Mouse (Mus musculus) CH12.LX (cell line): ENCODE data around the gene Depdc1b. TPM values are rescaled to one million over a fixed set of nuclear protein-coding genes. Genes with fewer than 3 reads are reported as not detected.

ENCODE experiments used
- DNase-seq: peaks from one replicate; pipeline ENCODE4 v3.0.0-alpha.2; 2013; ENCODE audit errors: extremely low read depth
- H3K27ac ChIP-seq: 2 replicates; pipeline ENCODE4 v1.5.1; 2012; ENCODE audit warnings: low read depth, mild to moderate bottlenecking, control low read depth, moderate library complexity; ENCODE audit not compliant: insufficient read depth
- H3K27me3 ChIP-seq: replicated peaks from 2 replicates; pipeline ENCODE3; 2012; ENCODE audit warnings: inconsistent platforms
- H3K36me3 ChIP-seq, 2 experiments: replicated peaks in 1 of 2; 2 replicates each; pipeline versions ENCODE3 to v1.6.1; 2012; ENCODE audit warnings: inconsistent platforms in 1 of 2, low read length in 1 of 2, mild to moderate bottlenecking in 1 of 2, mixed read lengths in 1 of 2, moderate library complexity in 1 of 2; ENCODE audit not compliant: control insufficient read depth in 1 of 2, insufficient read depth in 1 of 2
- H3K4me1 ChIP-seq, 2 experiments: 2 replicates each; pipeline ENCODE4 v1.6.1; 2012; ENCODE audit warnings: inconsistent platforms in 1 of 2, moderate library complexity in 1 of 2; ENCODE audit not compliant: insufficient read depth in 2 of 2, control insufficient read depth in 1 of 2
- H3K4me2 ChIP-seq: 2 replicates; pipeline ENCODE4 v1.6.1; 2012; ENCODE audit warnings: low read depth, mild to moderate bottlenecking, control low read depth; ENCODE audit not compliant: poor library complexity, insufficient read depth, severe bottlenecking
- H3K4me3 ChIP-seq, 3 experiments: fragments of 150-350 bp in 1 of 3; sonication (generic) in 1 of 3; replicated peaks in 1 of 3; 2 replicates each; pipeline versions ENCODE3 to v1.5.1; 2011 to 2012; ENCODE audit warnings: low read depth in 2 of 3, low read length in 2 of 3, mild to moderate bottlenecking in 2 of 3, moderate library complexity in 2 of 3, control low read depth in 1 of 3, improper control_type of control experiment in 1 of 3, inconsistent platforms in 1 of 3, mixed read lengths in 1 of 3; ENCODE audit not compliant: poor library complexity in 1 of 3
- H3K79me2 ChIP-seq: replicated peaks from 2 replicates; pipeline ENCODE4 v1.6.1; 2012; ENCODE audit warnings: mild to moderate bottlenecking, moderate library complexity; ENCODE audit not compliant: control insufficient read depth, poor library complexity, insufficient read depth, severe bottlenecking; ENCODE audit errors: extremely low read depth
- H3K9ac ChIP-seq: 2 replicates; pipeline ENCODE4 v1.6.1; 2012; ENCODE audit warnings: low read depth, mild to moderate bottlenecking, control low read depth, moderate library complexity; ENCODE audit not compliant: insufficient read depth
- H3K9me3 ChIP-seq: replicated peaks from 2 replicates; pipeline ENCODE3; 2012; ENCODE audit warnings: low read length, inconsistent platforms, mixed read lengths
- BHLHE40 ChIP-seq: IDR thresholded peaks from 2 replicates; pipeline ENCODE4 v1.6.1; 2011; ENCODE audit warnings: mild to moderate bottlenecking, low read depth, low read length, improper control_type of control experiment
- ELF1 ChIP-seq: IDR thresholded peaks from 2 replicates; pipeline ENCODE4 v1.6.1; 2014; ENCODE audit warnings: low read depth, mild to moderate bottlenecking, inconsistent platforms, low read length, improper control_type of control experiment
- EP300 ChIP-seq: IDR thresholded peaks from 2 replicates; pipeline ENCODE4 v1.6.1; 2011; ENCODE audit warnings: low read length, improper control_type of control experiment
- HCFC1 ChIP-seq: IDR thresholded peaks from 2 replicates; pipeline ENCODE4 v1.6.1; 2012; ENCODE audit warnings: low read depth, mild to moderate bottlenecking, inconsistent platforms, low read length, improper control_type of control experiment
- IRF4 ChIP-seq: IDR thresholded peaks from 2 replicates; pipeline ENCODE4 v1.6.1; 2014; ENCODE audit warnings: low read depth, mild to moderate bottlenecking, inconsistent platforms, low read length, improper control_type of control experiment
- JUN ChIP-seq: IDR thresholded peaks from 2 replicates; pipeline ENCODE4 v1.6.1; 2011; ENCODE audit warnings: low read depth, mild to moderate bottlenecking, low read length, improper control_type of control experiment, moderate library complexity; ENCODE audit not compliant: insufficient read depth
- JUND ChIP-seq: conservative IDR thresholded peaks from 2 replicates; pipeline ENCODE4 v1.6.1; 2011; ENCODE audit warnings: low read depth, low read length, improper control_type of control experiment
- MAFK ChIP-seq: IDR thresholded peaks from 2 replicates; pipeline ENCODE4 v1.6.1; 2011; ENCODE audit warnings: low read length, improper control_type of control experiment; ENCODE audit not compliant: insufficient replicate concordance
- MAX ChIP-seq: IDR thresholded peaks from 2 replicates; pipeline ENCODE4 v1.6.1; 2011; ENCODE audit warnings: low read length, improper control_type of control experiment
- MAZ ChIP-seq: IDR thresholded peaks from 2 replicates; pipeline ENCODE4 v1.6.1; 2012; ENCODE audit warnings: low read depth, mild to moderate bottlenecking, inconsistent platforms, low read length, improper control_type of control experiment, moderate library complexity
- MEF2A ChIP-seq: IDR thresholded peaks from 2 replicates; pipeline ENCODE4 v1.6.1; 2014; ENCODE audit warnings: low read depth, mild to moderate bottlenecking, inconsistent platforms, low read length, improper control_type of control experiment, borderline replicate concordance
- MXI1 ChIP-seq: IDR thresholded peaks from 2 replicates; pipeline ENCODE4 v1.6.1; 2011; ENCODE audit warnings: mild to moderate bottlenecking, low read depth, low read length, improper control_type of control experiment
- NELFE ChIP-seq: IDR thresholded peaks from 2 replicates; pipeline ENCODE4 v1.6.1; 2011; ENCODE audit warnings: low read depth, low read length, improper control_type of control experiment
- PAX5 ChIP-seq: IDR thresholded peaks from 2 replicates; pipeline ENCODE4 v1.6.1; 2012; ENCODE audit warnings: low read length, inconsistent platforms, mixed read lengths
- POLR2A ChIP-seq: IDR thresholded peaks from 2 replicates; pipeline ENCODE4 v1.6.1; 2011; ENCODE audit warnings: low read depth, mild to moderate bottlenecking, improper control_type of control experiment, low read length
- RCOR1 ChIP-seq: conservative IDR thresholded peaks from 2 replicates; pipeline ENCODE4 v1.6.1; 2012; ENCODE audit warnings: low read depth, mild to moderate bottlenecking, inconsistent platforms, low read length, improper control_type of control experiment
- SIN3A ChIP-seq: IDR thresholded peaks from 2 replicates; pipeline ENCODE4 v1.6.1; 2012; ENCODE audit warnings: low read length, improper control_type of control experiment, inconsistent platforms
- TBP ChIP-seq: conservative IDR thresholded peaks from 2 replicates; pipeline ENCODE4 v1.6.1; 2011; ENCODE audit warnings: low read depth, low read length, improper control_type of control experiment
- TCF12 ChIP-seq: IDR thresholded peaks from 2 replicates; pipeline ENCODE4 v1.6.1; 2014; ENCODE audit warnings: low read depth, mild to moderate bottlenecking, inconsistent platforms, low read length, improper control_type of control experiment
- UBTF ChIP-seq: IDR thresholded peaks from 2 replicates; pipeline ENCODE4 v1.6.1; 2012; ENCODE audit warnings: low read depth, mild to moderate bottlenecking, inconsistent platforms, low read length, improper control_type of control experiment, moderate library complexity
- USF2 ChIP-seq: conservative IDR thresholded peaks from 2 replicates; pipeline ENCODE4 v1.6.1; 2011; ENCODE audit warnings: low read depth, low read length, improper control_type of control experiment
- ZC3H11A ChIP-seq: IDR thresholded peaks from 2 replicates; pipeline ENCODE4 v1.6.1; 2012; ENCODE audit warnings: low read depth, mild to moderate bottlenecking, inconsistent platforms, low read length, improper control_type of control experiment
- ZKSCAN1 ChIP-seq: IDR thresholded peaks from 2 replicates; pipeline ENCODE4 v1.6.1; 2012; ENCODE audit warnings: low read depth, inconsistent platforms, low read length, improper control_type of control experiment, borderline replicate concordance
- ZMIZ1 ChIP-seq: IDR thresholded peaks from 2 replicates; pipeline ENCODE4 v1.6.1; 2012; ENCODE audit warnings: low read depth, mild to moderate bottlenecking, inconsistent platforms, low read length, improper control_type of control experiment
- ZNF384 ChIP-seq: IDR thresholded peaks from 2 replicates; pipeline ENCODE4 v1.6.1; 2012; ENCODE audit warnings: low read depth, low read length, improper control_type of control experiment, inconsistent platforms
- dilution Hi-C: fragments of 300-500 bp; cut with MboI; formaldehyde crosslinking; loops from 2 replicates; pipeline ENCODE4 v1.14.3; 2020; ENCODE audit warnings: low sequenced_read_pairs; ENCODE audit not compliant: extremely low pct_unique_long_range_greater_than_20kb, extremely low pct_ligation_motif_present
- in situ Hi-C: fragments of 300-500 bp; cut with MboI; formaldehyde crosslinking; loops from 3 replicates; pipeline ENCODE4 v1.14.3; 2019; ENCODE audit warnings: low sequenced_read_pairs, low pct_ligation_motif_present, low pct_unique_long_range_greater_than_20kb, mixed read lengths
- polyA plus RNA-seq: library from polyadenylated mRNA; unstranded; fragments of >175 nt; gene quantifications from 2 replicates; pipeline ENCODE4 v1.2.1, GENCODE M21; 2012; ENCODE audit warnings: low read depth; ENCODE audit not compliant: insufficient read length
- total RNA-seq, 2 experiments: library from RNA; depleted of rRNA; stranded (reverse); fragments of 300-350 nt in 1 of 2; fragments of >200 nt in 1 of 2; gene quantifications; 2 replicates each; pipeline ENCODE4 v1.2.3; 2012 to 2014

The Depdc1b gene
- total and polyA plus RNA-seq, 3 experiments, result 11.1 to 17.8 (median 15.7) TPM

GRCm38 (mm10) chr13:108329693-108330092, 13.6 kb downstream of the Depdc1b start (continued):
- TF ChIP-seq TCF12 (no peak), USF2 (no peak), TBP (no peak), ZMIZ1 (no peak), MAFK (no peak), ZKSCAN1 (no peak), ZNF384 (peak; percentile 85), JUND (peak; percentile 50; the same call in 1 of the 2 replicates), ELF1 (no peak), MEF2A (no peak), UBTF (no peak), IRF4 (peak; percentile 43; the same call in 1 of the 2 replicates), RCOR1 (no peak), MAZ (no peak)

GRCm38 (mm10) chr13:108335257-108336003, 19.3 kb downstream of the Depdc1b start:
- H3K4me2 ChIP-seq, result peak overlapping the region; percentile 31
- peaks cover 3% of the 10 kb centered on the region for H3K9me3 ChIP-seq
- dilution Hi-C loops, result no loop called here
- peak; percentile 72 for DNase-seq
- H3K9ac ChIP-seq, result no peak overlapping the region
- peaks cover 13 to 57% of the 10 kb centered on the region in 2 experiments for H3K4me1 ChIP-seq
- H3K27me3 ChIP-seq, result no peaks in the 10 kb centered on the region
- TF ChIP-seq JUND (peak; percentile 33; the same call in 1 of the 2 replicates), MXI1 (no peak; the same call in 1 of the 2 replicates), TCF12 (peak; percentile 23; the same call in 1 of the 2 replicates), ZC3H11A (no peak), NELFE (no peak), HCFC1 (peak; percentile 25; the same call in 1 of the 2 replicates), UBTF (no peak), POLR2A (0 out of 2 replicates have a peak, but pooled peaks have one; percentile 5), PAX5 (no peak), SIN3A (peak; percentile 28; the same call in 1 of the 2 replicates), JUN (peak; percentile 28; the same call in 1 of the 2 replicates), MAZ (0 out of 2 replicates have a peak, but pooled peaks have one; percentile 35), RCOR1 (no peak), EP300 (peak; percentile 68), ZNF384 (peak; percentile 84), TBP (no peak), ELF1 (0 out of 2 replicates have a peak, but pooled peaks have one; percentile 15), BHLHE40 (peak; percentile 74), MAX (0 out of 2 replicates have a peak, but pooled peaks have one; percentile 23), MAFK (peak; percentile 74; the same call in 1 of the 2 replicates), MEF2A (peak; percentile 62), IRF4 (no peak; the same call in 1 of the 2 replicates)
- TF ChIP-seq, all 38 proteins: peak for 14
- Histone ChIP-seq H3K4me3 (peak overlapping the region in 1 of 3 experiments; percentile 26), H3K27ac (peak overlapping the region; percentile 61), H3K79me2 (no peaks in the 10 kb centered on the region; the same call in 1 of the 2 replicates), H3K36me3 (peaks cover 6 to 26% of the 10 kb centered on the region in 2 experiments)
- in situ Hi-C loops, result no loop called here
